Mouse (Mus musculus): ENCODE results near the gene Timm23. TPM values are rescaled to one million over a fixed set of nuclear protein-coding genes. Genes with fewer than 3 reads are reported as not detected.
"Not testable (repeated sequence)": the region's sequence is repeated elsewhere in the genome, so short reads cannot be mapped to it uniquely, and the experiment has no call there.

Timm23 gene
- 100 to 1,000 TPM; 117 to 118 TPM for polyA plus RNA-seq (2017; shearing (Covaris generic))

- peak; percentile 95 for ATAC-seq
These were observed at the start of gene Timm23, which contains the start of gene Parg for GRCm38 (mm10) chr14:32201791-32202451. Gene Timm23 (minus strand): TSS chr14:32201898. Gene Parg (plus strand): TSS chr14:32201949.

DNA sequence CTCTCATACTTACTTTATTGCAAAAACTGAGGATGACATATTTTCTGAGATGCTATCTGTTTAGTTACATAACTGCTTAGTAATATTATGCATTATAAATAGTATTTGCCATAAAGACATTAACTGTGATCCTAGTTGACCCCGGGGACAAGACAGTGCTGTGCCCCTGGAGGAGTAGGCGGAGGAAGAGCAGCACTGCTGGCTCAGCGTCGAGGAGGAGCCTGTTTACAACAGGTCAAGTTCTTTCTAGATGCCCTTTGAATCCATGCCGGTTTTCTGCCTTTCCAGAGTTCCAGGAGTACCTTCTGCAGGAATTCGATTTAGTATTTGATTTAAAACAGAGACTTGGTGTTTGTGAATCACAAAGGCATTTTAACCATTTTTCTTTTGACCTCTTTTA is 47.9 kb upstream of the Timm23 start:
- ATAC-seq, result no peak

DNA sequence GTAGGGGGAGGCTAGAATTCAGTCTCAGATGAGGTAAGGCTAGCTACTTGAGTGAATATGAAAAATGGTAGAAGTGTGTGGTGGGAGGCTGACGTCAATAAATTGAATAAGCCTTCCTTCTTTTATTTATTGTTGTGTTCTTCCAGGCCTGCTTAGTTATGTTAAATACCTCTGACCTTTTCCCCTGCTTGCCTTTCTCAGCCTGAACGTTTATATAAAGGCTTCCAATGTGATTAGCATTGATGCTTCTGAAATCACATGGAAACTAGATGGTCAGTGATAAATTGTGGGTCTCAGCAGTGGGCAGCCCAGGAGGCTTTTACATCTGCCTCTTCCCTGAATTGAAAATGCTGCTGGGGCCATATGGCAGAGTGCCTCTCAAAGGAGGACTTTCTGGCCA is 44.3 kb upstream of the Timm23 start:
- no peak for ATAC-seq

DNA sequence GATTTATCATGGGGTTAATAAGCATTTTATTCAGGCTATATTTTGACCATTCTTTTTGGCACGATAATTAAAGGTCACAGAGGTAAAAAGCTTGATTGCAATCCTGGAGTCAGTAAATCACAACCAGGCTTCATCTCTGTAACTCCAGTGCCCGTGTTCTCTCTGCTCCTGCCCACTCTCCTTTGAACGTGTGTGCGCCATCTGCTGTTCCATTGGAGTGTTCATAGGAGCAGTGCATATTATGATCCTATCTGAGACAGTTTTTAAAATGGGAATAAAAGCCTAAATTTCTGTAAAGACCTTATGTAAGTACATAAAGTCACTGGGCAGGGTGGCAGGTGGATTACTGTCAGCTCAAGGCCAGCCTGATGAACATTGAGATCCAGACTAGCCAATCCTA is 40.7 kb upstream of the Timm23 start:
- no peak for ATAC-seq

DNA sequence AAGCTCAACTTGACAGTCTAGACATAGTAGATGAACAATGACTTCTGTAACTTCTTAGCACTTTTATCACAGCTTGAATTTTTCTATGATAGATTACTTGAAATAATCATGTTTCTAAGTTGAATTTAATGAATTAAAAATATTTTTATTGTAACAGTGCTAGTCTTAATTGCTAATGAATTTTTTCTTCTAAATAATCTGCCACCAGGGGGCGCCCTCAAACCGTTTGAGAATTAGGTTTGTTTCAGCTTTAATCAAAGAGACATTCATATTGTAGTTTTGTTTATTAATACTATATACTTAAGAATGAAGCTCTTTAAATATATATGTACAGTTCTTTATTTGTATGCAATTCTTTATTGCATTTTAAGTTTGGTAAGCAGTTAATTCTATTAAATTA is 27.3 kb upstream of the Timm23 start:
- ATAC-seq, result no peak

GRCm38 (mm10) chr14:32226601-32227000 is 24.9 kb upstream of the Timm23 start:
- no peak for ATAC-seq

GRCm38 (mm10) chr14:32201354-32201753 is 344 bp downstream of the Timm23 start:
- peak; percentile 46 for ATAC-seq

GRCm38 (mm10) chr14:32193557-32193956 is 8.1 kb downstream of the Timm23 start:
- ATAC-seq, result not testable (repeated sequence)

- ATAC-seq, result peak; percentile 82
These were observed 9.3 kb downstream of the Timm23 start for GRCm38 (mm10) chr14:32192437-32192836.

DNA sequence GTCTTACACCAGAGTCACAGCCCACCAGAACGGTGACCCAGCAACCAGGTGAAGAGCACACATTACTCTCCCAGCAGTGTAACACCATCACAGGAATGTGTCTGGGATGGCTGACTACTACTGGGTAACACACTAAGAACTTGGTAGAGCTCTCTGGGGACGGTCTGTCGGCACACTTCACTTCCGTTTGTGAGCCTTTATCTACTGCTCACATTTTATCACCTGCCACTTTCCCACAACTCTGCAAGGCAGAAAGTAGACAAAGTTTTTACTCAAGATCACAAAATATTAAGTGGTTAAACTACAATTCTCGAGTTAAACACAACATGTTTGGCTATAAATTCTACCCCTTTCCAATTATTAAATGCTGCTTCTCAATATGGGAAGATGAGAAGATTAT is 9.8 kb downstream of the Timm23 start:
- ATAC-seq, result no peak

GRCm38 (mm10) chr14:32190627-32191391 is 10.9 kb downstream of the Timm23 start:
- ATAC-seq, result no peak

GRCm38 (mm10) chr14:32183846-32184245 is 17.9 kb downstream of the Timm23 start:
- no peak for ATAC-seq

GRCm38 (mm10) chr14:32180861-32181260 is 20.8 kb downstream of the Timm23 start:
- no peak for ATAC-seq

DNA sequence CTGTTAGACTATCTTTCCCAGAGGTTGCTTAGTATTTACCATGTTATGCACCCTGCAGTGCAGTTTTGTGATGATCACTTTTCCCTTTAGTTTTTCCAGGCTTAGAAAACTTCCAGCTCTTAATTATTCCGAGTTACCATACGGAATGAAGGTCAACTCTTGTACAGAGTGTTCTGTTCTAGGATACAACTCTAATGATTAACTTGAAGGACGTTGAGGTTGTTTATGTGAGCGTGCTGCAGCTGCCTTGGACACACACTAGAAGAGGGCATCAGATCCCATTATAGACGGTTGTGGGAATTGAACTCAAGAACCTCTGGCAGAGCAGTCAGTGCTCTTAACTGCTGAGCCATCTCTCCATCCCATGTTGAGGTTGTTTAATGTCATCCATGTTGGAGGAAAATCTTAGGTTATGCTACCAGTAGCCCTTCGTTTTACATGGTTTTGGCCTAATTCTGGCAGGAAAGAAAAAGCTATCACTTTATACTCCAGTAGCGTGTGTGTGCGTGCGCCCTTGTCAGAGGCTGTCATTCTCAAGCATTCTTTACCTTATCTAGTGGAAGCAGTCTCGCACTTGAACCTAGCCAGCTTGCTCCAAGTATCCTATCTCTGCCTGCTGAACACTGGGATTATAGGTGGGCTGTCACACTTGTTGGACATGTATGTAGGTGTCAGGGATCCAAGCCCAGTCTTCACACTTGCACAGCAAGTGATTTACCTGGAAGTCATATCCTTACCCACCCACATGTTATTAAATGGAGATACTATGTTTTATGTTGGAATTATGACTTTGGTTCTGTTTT is 22.1 kb downstream of the Timm23 start:
- no peak for ATAC-seq

DNA sequence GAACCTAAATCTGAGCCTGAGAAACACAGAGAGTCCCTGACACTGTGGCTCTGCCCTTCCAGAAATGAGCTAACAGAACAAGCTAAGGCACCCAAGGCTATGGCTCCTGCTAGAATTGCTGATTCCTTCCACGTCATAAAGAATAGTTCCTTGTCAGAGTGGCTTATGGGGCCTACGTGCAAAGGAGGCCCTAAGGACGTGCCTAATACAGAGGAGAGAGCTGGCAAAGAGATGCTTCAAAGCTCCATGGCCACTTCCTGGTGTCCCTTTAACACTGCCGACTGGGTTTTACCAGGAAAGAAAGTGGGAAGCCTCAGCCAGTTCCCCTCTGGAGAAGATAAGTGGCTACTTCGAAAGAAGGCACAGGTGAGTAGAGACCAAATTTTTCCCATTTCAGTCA is 25.1 kb downstream of the Timm23 start:
- ATAC-seq, result not testable (repeated sequence)

DNA sequence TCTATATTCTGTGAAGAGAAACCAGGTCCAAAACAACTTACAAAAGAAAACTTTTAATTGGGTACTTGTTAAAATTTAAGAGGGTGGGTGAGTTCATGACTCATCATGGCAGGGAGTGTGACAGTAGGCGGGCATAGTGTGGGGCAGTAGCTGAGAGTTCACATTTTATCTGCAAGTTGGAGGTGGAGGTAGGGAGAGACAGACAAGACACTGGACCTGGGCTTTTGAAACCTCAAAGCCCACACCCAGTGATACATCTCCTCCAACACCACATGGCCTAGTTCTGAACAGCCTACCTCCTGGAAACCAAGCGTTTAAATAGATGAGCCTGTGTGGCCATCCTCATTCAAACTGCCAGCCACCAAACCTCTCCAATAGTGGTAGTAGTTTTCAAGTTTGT is 26.4 kb downstream of the Timm23 start:
- ATAC-seq, result no peak

DNA sequence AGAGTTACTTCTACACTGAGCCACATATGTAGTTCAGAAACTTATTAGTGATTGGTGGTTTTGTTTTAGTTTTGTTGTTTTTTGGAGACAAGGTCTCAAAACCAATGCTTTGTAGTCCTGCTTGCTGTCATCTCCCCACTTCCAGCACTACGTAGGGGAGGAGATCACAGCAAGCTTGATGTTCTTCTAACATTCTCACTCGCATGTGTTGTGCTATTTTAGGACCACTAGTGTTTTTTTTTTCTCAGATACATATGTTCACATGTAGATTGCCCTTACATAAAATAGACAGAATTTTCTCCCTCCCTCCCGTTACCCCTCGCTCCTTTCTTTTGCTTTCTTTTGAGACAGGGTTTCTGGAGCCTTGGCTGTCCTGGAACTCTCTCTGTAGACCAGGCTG is 31.6 kb downstream of the Timm23 start:
- no peak for ATAC-seq

DNA sequence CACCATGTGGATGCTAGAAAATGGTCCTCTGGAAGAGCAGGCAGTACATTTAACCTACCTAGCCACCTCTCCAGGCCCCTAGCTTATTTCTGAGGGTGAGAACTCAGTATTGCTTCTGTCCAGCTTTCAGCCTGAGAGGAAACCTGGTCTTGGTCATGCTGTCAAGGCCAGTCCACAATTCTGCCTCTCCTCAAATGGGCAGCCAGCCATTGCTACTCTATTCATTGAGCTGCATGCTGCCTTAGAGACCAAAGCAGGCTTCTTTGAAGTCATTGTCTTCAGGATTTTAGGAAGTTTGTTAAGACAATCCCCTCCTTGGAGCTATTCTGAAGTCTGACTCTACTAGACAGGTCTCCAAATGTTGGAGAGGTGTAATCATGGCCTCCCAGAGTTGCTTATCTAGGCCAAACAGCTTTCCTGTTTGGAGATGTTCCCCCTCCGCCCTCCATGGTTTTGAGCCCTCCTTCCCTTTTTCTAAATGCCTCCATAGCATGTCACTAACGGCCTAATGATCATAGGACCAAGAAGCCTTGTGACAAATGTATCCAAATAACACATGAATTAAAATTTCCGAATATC is 33.0 kb downstream of the Timm23 start:
- ATAC-seq, result no peak

GRCm38 (mm10) chr14:32167326-32167725 is 34.4 kb downstream of the Timm23 start:
- ATAC-seq, result no peak

- ATAC-seq, result no peak
These were observed 34.9 kb downstream of the Timm23 start for GRCm38 (mm10) chr14:32166840-32167239.

DNA sequence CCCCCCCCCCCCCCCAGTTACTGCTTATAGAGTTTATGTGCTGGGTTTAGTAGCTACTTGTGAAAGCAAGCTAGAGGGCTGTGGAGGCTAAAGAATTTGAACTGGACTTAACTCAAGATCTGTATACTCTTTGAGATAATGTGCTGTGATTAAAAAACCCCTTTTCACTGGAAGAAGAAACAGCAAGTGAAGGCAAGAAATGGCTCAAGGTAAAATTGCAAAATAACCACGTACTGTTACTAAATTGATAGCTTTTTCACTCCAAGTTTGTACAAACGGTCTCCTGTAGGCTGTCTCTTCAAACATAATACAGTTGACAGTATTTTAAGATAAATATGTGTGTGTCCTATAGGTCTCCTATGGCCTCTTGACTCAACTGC is 35.6 kb downstream of the Timm23 start:
- ATAC-seq, result no peak

- ATAC-seq, result peak; percentile 92
These were observed 36.2 kb downstream of the Timm23 start for GRCm38 (mm10) chr14:32165278-32166061.

All from CD4-positive, CD25-positive, alpha-beta regulatory T cell, adult 4 months (primary cell).